Comparison of ENCODE assay signal across 8 mouse cellular contexts in the genomic region with DNA sequence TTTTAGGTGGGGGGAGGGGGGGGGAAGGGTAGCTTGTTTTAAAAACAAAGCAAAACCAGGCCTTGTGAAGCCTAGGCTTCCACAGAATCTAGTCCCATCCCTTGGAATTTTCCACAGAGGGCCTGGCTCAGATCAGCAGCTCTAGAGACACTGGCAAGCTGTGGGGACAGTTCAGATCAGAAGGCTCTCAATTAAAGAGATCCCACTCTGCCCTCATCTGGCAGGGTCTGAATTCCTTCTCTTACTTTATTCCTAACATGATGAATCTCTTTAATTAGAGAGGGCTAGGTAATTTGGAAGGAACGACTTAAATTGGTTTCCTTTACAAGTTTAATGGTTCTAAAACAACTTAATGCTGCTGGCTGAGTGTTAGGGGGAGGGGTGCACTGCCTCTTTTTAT.
DNase-seq lines count a peak whose midpoint lies in the region.

No protein-coding gene starts in this region.

- DNase-seq in gastrocnemius, adult 18-20 months (ENCODE audit: low spot score), result peak; percentile 9
- no peak for DNase-seq in gastrocnemius, adult 8-10 months (ENCODE audit: low spot score in 2 of 2)
- peak; percentile 55 for DNase-seq in lung, postnatal 10 days
- no peak for DNase-seq in lung, postnatal 4 days
- peak; percentile 30 to 33 for DNase-seq in cerebellum, postnatal 36 days
- DNase-seq in lung, postnatal 25 days (ENCODE audit: low spot score), result peak; percentile 23
- DNase-seq in testis, postnatal 10 days (ENCODE audit: low spot score), result no peak
- no peak for DNase-seq in spleen, postnatal 14 days (ENCODE audit: low spot score in 2 of 2)

Comparison
In these comparisons a context has a peak if more than half of its experiments do, and no peak if none do; other contexts are left out.
1. DNase-seq: peak in gastrocnemius, adult 18-20 months (single experiment), lung, postnatal 10 days (single experiment), cerebellum, postnatal 36 days (2 of 2) and lung, postnatal 25 days (single experiment); none in gastrocnemius, adult 8-10 months (0 of 2), lung, postnatal 4 days (0 of 2), testis, postnatal 10 days (single experiment) and spleen, postnatal 14 days (0 of 2).